Mouse (Mus musculus) CH12.LX (cell line): Measurements from ENCODE around the gene Olfr1385.

Experiments used
- EP300 ChIP-seq: IDR thresholded peaks from 2 replicates; pipeline ENCODE4 v1.6.1; 2011; ENCODE audit warnings: low read length, improper control_type of control experiment
- IRF4 ChIP-seq: IDR thresholded peaks from 2 replicates; pipeline ENCODE4 v1.6.1; 2014; ENCODE audit warnings: low read depth, mild to moderate bottlenecking, inconsistent platforms, low read length, improper control_type of control experiment
- JUN ChIP-seq: IDR thresholded peaks from 2 replicates; pipeline ENCODE4 v1.6.1; 2011; ENCODE audit warnings: low read depth, mild to moderate bottlenecking, low read length, improper control_type of control experiment, moderate library complexity; ENCODE audit not compliant: insufficient read depth
- JUND ChIP-seq: conservative IDR thresholded peaks from 2 replicates; pipeline ENCODE4 v1.6.1; 2011; ENCODE audit warnings: low read depth, low read length, improper control_type of control experiment
- MAFK ChIP-seq: IDR thresholded peaks from 2 replicates; pipeline ENCODE4 v1.6.1; 2011; ENCODE audit warnings: low read length, improper control_type of control experiment; ENCODE audit not compliant: insufficient replicate concordance
- MAX ChIP-seq: IDR thresholded peaks from 2 replicates; pipeline ENCODE4 v1.6.1; 2011; ENCODE audit warnings: low read length, improper control_type of control experiment
- MEF2A ChIP-seq: IDR thresholded peaks from 2 replicates; pipeline ENCODE4 v1.6.1; 2014; ENCODE audit warnings: low read depth, mild to moderate bottlenecking, inconsistent platforms, low read length, improper control_type of control experiment, borderline replicate concordance
- NRF1 ChIP-seq: IDR thresholded peaks from 2 replicates; pipeline ENCODE4 v1.6.1; 2014; ENCODE audit warnings: low read depth, mild to moderate bottlenecking, inconsistent platforms, low read length, improper control_type of control experiment, moderate library complexity
- POLR2A ChIP-seq: IDR thresholded peaks from 2 replicates; pipeline ENCODE4 v1.6.1; 2011; ENCODE audit warnings: low read depth, mild to moderate bottlenecking, improper control_type of control experiment, low read length
- SIN3A ChIP-seq: IDR thresholded peaks from 2 replicates; pipeline ENCODE4 v1.6.1; 2012; ENCODE audit warnings: low read length, improper control_type of control experiment, inconsistent platforms
- SMC3 ChIP-seq: IDR thresholded peaks from 2 replicates; pipeline ENCODE4 v1.6.1; 2011; ENCODE audit warnings: low read depth, low read length, improper control_type of control experiment
- USF2 ChIP-seq: conservative IDR thresholded peaks from 2 replicates; pipeline ENCODE4 v1.6.1; 2011; ENCODE audit warnings: low read depth, low read length, improper control_type of control experiment
- ZC3H11A ChIP-seq: IDR thresholded peaks from 2 replicates; pipeline ENCODE4 v1.6.1; 2012; ENCODE audit warnings: low read depth, mild to moderate bottlenecking, inconsistent platforms, low read length, improper control_type of control experiment

- TF ChIP-seq JUN, result no peak
- no peak for TF ChIP-seq IRF4
- no peak for TF ChIP-seq MEF2A
- TF ChIP-seq ZC3H11A, result no peak
- no peak for TF ChIP-seq MAFK
- no peak for TF ChIP-seq POLR2A
- TF ChIP-seq NRF1, result no peak
- TF ChIP-seq SMC3, result no peak
- no peak for TF ChIP-seq MAX
- no peak for TF ChIP-seq SIN3A
- no peak for TF ChIP-seq USF2
- no peak for TF ChIP-seq EP300
- TF ChIP-seq JUND, result no peak
Measured at GRCm38 (mm10) chr11:49485973-49486372, 2.9 kb upstream of the Olfr1385 start.
